Mouse (Mus musculus) brain, embryonic 14.5 days (tissue): ENCODE measurements at regions not wholly inside any gene's neighbourhood (a gene's known extent, or its start where the extent isn't known, plus 50 kb on each side); places are given as distances from the start of the nearest gene placed in this dataset.

Experiments used
- DNase-seq: peaks from one replicate; pipeline ENCODE4 v3.0.0-alpha.2; 2011; ENCODE audit warnings: low read depth
- CTCF ChIP-seq: fragments of 200-500 bp; IDR thresholded peaks from 2 replicates; pipeline ENCODE4 v1.5.1; 2012; ENCODE audit warnings: inconsistent platforms, mild to moderate bottlenecking, moderate library complexity, borderline replicate concordance; ENCODE audit not compliant: insufficient read depth, insufficient read length; ENCODE audit errors: extremely low read depth
- POLR2A ChIP-seq: fragments of 200-500 bp; IDR thresholded peaks from 2 replicates; pipeline ENCODE4 v1.6.1; 2012; ENCODE audit warnings: mild to moderate bottlenecking, inconsistent platforms, borderline replicate concordance; ENCODE audit not compliant: poor library complexity, insufficient read depth, insufficient read length, severe bottlenecking; ENCODE audit errors: extremely low read depth

GRCm38 (mm10) chr8:87035996-87036395 is 150.9 kb upstream of the N4bp1 start:
- DNase-seq: no peak
- TF ChIP-seq POLR2A (no peak), CTCF (no peak)

GRCm38 (mm10) chr8:87028171-87028570 is 143.1 kb upstream of the N4bp1 start:
- no peak for DNase-seq
- TF ChIP-seq CTCF (no peak), POLR2A (no peak)

GRCm38 (mm10) chr8:87025946-87026345 is 140.9 kb upstream of the N4bp1 start:
- TF ChIP-seq CTCF (no peak), POLR2A (no peak)
- no peak for DNase-seq

- TF ChIP-seq POLR2A (no peak), CTCF (no peak)
- DNase-seq: no peak
Measured at GRCm38 (mm10) chr8:87019795-87020194, 134.7 kb upstream of the N4bp1 start.

GRCm38 (mm10) chr8:86975546-86975945 is 90.5 kb upstream of the N4bp1 start:
- TF ChIP-seq POLR2A (no peak), CTCF (no peak)

GRCm38 (mm10) chr8:86971736-86972135 is 86.7 kb upstream of the N4bp1 start:
- no peak for DNase-seq

More at GRCm38 (mm10) chr8:86975546-86975945, 90.5 kb upstream of the N4bp1 start:
- DNase-seq: no peak

GRCm38 (mm10) chr8:86969051-86969450 is 84.0 kb upstream of the N4bp1 start:
- DNase-seq: no peak
- TF ChIP-seq POLR2A (no peak), CTCF (no peak)

More at GRCm38 (mm10) chr8:86971736-86972135, 86.7 kb upstream of the N4bp1 start:
- no peak for TF ChIP-seq CTCF
- no peak for TF ChIP-seq POLR2A

GRCm38 (mm10) chr8:86967891-86968311 is 82.8 kb upstream of the N4bp1 start:
- TF ChIP-seq POLR2A (no peak), CTCF (no peak)
- peak; percentile 43 for DNase-seq

GRCm38 (mm10) chr8:86961218-86962195 is 76.4 kb upstream of the N4bp1 start:
- TF ChIP-seq POLR2A (no peak), CTCF (no peak)
- peak; percentile 96 for DNase-seq
